Mouse (Mus musculus) limb, embryonic 10.5 days (tissue): ENCODE measurements at regions not wholly inside any gene's neighbourhood (a gene's known extent, or its start where the extent isn't known, plus 50 kb on each side); places are given as distances from the start of the nearest gene placed in this dataset.

Experiments
- DNase-seq: peaks from one replicate; pipeline ENCODE4 v3.0.0-alpha.2; 2017; ENCODE audit warnings: low spot score
- H3K27ac ChIP-seq: fragments of 300-500 bp; sonication (generic); 2 replicates; pipeline ENCODE4 v1.5.1; 2016; ENCODE audit warnings: mild to moderate bottlenecking
- H3K27me3 ChIP-seq: fragments of 300-500 bp; sonication (generic); 2 replicates; pipeline ENCODE4 v1.6.1; 2016; ENCODE audit warnings: low read depth, mild to moderate bottlenecking; ENCODE audit not compliant: poor library complexity, severe bottlenecking
- H3K36me3 ChIP-seq: fragments of 300-500 bp; sonication (generic); 2 replicates; pipeline ENCODE4 v1.6.1; 2016; ENCODE audit warnings: mild to moderate bottlenecking, moderate library complexity
- H3K4me1 ChIP-seq: fragments of 300-500 bp; sonication (generic); 2 replicates; pipeline ENCODE4 v1.6.1; 2016
- H3K4me3 ChIP-seq: fragments of 300-500 bp; sonication (generic); 2 replicates; pipeline ENCODE4 v1.5.1; 2016; ENCODE audit warnings: mild to moderate bottlenecking, moderate library complexity
- H3K9me3 ChIP-seq: fragments of 300-500 bp; sonication (generic); replicated peaks from 2 replicates; pipeline ENCODE4 v1.6.1; 2016; ENCODE audit warnings: mild to moderate bottlenecking
- WGBS: fragments of 180-500 bp; shearing (Covaris S2); methylation state at CpG from one replicate; pipeline ENCODE4 v1.1.7; 2016; 5-methylcytosine and 5-hydroxymethylcytosine counted together

DNA sequence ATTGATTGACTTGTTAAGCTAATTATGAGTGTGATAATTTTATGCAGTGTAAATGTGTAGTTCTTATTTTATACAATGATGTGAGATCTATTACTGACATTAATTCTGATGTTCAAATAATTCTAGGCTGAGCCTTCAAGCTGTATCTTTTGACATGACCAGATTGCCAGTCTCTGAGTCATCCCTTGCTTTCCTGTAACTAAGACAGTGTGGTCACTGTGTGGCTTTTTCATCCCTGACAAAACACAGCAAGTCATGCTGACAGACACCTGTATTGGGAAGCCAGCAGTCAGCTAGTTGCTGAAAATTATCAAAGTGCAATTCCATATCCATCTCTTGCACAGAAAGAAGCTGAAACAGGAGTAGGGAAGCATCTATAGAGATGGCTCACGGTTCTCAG, 54.4 kb upstream of the Eepd1 start:
- H3K27ac ChIP-seq, result no peak overlapping the region
- DNase-seq, result no peak
- H3K9me3 ChIP-seq, result no peaks in the 10 kb centered on the region
- H3K36me3 ChIP-seq, result no peaks in the 10 kb centered on the region
- H3K4me3 ChIP-seq, result no peak overlapping the region
- H3K27me3 ChIP-seq, result no peaks in the 10 kb centered on the region
- H3K4me1 ChIP-seq, result no peaks in the 10 kb centered on the region
- 85% methylated on average over 1 of the region's 1 CpGs for WGBS

GRCm38 (mm10) chr9:25429450-25430213, 51.7 kb upstream of the Eepd1 start:
- WGBS, result 82% methylated on average over 6 of the region's 6 CpGs
- Histone ChIP-seq H3K27ac (no peak overlapping the region), H3K27me3 (no peaks in the 10 kb centered on the region), H3K9me3 (no peaks in the 10 kb centered on the region), H3K4me3 (no peak overlapping the region), H3K4me1 (no peaks in the 10 kb centered on the region), H3K36me3 (no peaks in the 10 kb centered on the region)
- DNase-seq, result no peak
